Mouse (Mus musculus) hindbrain, embryonic 15.5 days (tissue): ENCODE data around the gene Uba52. TPM values are rescaled to one million over a fixed set of nuclear protein-coding genes. Genes with fewer than 3 reads are reported as not detected.
A peak's percentile ranks its signal among the peaks of the same experiment; 100 is the strongest.

Experiments used
- ATAC-seq: fragments of 200-750 bp; cut with Nextera tagmentation; 2 replicates; pipeline ENCODE4 v1.8.0; 2017; ENCODE audit warnings: low read depth, moderate number of reproducible peaks, moderate TSS enrichment; ENCODE audit not compliant: low FRiP score
- H3K27ac ChIP-seq: fragments of 300-500 bp; sonication (generic); replicated peaks from 2 replicates; pipeline ENCODE4 v1.5.1; 2015; ENCODE audit warnings: mild to moderate bottlenecking, inconsistent platforms
- H3K27me3 ChIP-seq: fragments of 300-500 bp; sonication (generic); 2 replicates; pipeline ENCODE4 v1.6.1; 2015; ENCODE audit warnings: control low read depth, inconsistent platforms
- H3K36me3 ChIP-seq: fragments of 300-500 bp; sonication (generic); 2 replicates; pipeline ENCODE4 v1.6.1; 2015; ENCODE audit warnings: control low read depth, inconsistent platforms
- H3K4me1 ChIP-seq: fragments of 300-500 bp; sonication (generic); replicated peaks from 2 replicates; pipeline ENCODE4 v1.6.1; 2015; ENCODE audit warnings: control low read depth, inconsistent platforms
- H3K4me2 ChIP-seq: fragments of 300-500 bp; sonication (generic); 2 replicates; pipeline ENCODE4 v1.6.1; 2015; ENCODE audit warnings: moderate library complexity, mild to moderate bottlenecking, inconsistent platforms
- H3K4me3 ChIP-seq: fragments of 300-500 bp; sonication (generic); 2 replicates; pipeline ENCODE4 v1.5.1; 2015; ENCODE audit warnings: mild to moderate bottlenecking, inconsistent platforms
- H3K9ac ChIP-seq: fragments of 300-500 bp; sonication (generic); 2 replicates; pipeline ENCODE4 v1.6.1; 2015; ENCODE audit warnings: inconsistent platforms
- H3K9me3 ChIP-seq: fragments of 300-500 bp; sonication (generic); 2 replicates; pipeline ENCODE4 v1.6.1; 2016; ENCODE audit warnings: control low read depth, inconsistent platforms
- WGBS: fragments of 180-500 bp; shearing (Covaris S2); methylation state at CpG from one replicate; pipeline ENCODE4 v1.1.7; 2015; 5-methylcytosine and 5-hydroxymethylcytosine counted together
- polyA plus RNA-seq: library from polyadenylated mRNA; unstranded; fragments of >200 nt; fragmentation: Nextera tagmentation; extraction: Ambion mirVana; gene quantifications from 2 replicates; pipeline ENCODE4 v1.2.1, GENCODE M21; 2015

The Uba52 gene
- polyA plus RNA-seq = 652 and 684 TPM in 2 replicates

GRCm38 (mm10) chr8:70510228-70510915 lies at the start of gene Uba52:
Uba52 (minus strand) TSS chr8:70510801.
- WGBS = under 1% methylated on average over 74 of the region's 74 CpGs
- peaks cover 34% of the 10 kb centered on the region for H3K4me1 ChIP-seq
- peak within 1 kb of the TSS; percentile 97 for H3K27ac ChIP-seq
- H3K4me3 ChIP-seq = peak within 1 kb of the TSS; percentile 89
- peaks cover 22% of the 10 kb centered on the region for H3K36me3 ChIP-seq
- no peaks in the 10 kb centered on the region for H3K9me3 ChIP-seq
- ATAC-seq = peak; percentile 90
- peak within 1 kb of the TSS; percentile 91 for H3K4me2 ChIP-seq
- H3K27me3 ChIP-seq = no peaks in the 10 kb centered on the region
- H3K9ac ChIP-seq = peak within 1 kb of the TSS; percentile 95

- H3K4me3 ChIP-seq = no peak overlapping the region
- H3K27ac ChIP-seq = no peak overlapping the region
- peaks cover 27% of the 10 kb centered on the region; the same call in 1 of the 2 replicates for H3K4me1 ChIP-seq
- no peaks in the 10 kb centered on the region for H3K27me3 ChIP-seq
- no peak overlapping the region for H3K9ac ChIP-seq
- H3K4me2 ChIP-seq = no peak overlapping the region
- no peaks in the 10 kb centered on the region for H3K36me3 ChIP-seq
- ATAC-seq = no peak
- 67% methylated on average over 2 of the region's 2 CpGs for WGBS
- H3K9me3 ChIP-seq = no peaks in the 10 kb centered on the region
These were observed 49.5 kb upstream of the Uba52 start for GRCm38 (mm10) chr8:70560096-70560495.

GRCm38 (mm10) chr8:70558983-70559382 lies 48.4 kb upstream of the Uba52 start:
- Histone ChIP-seq H3K4me1 (peaks cover 25% of the 10 kb centered on the region), H3K27me3 (no peaks in the 10 kb centered on the region), H3K36me3 (no peaks in the 10 kb centered on the region), H3K9ac (no peak overlapping the region), H3K4me2 (no peak overlapping the region), H3K9me3 (no peaks in the 10 kb centered on the region), H3K27ac (no peak overlapping the region), H3K4me3 (no peak overlapping the region)
- 80% methylated on average over 3 of the region's 3 CpGs for WGBS
- no peak for ATAC-seq

- 69% methylated on average over 4 of the region's 4 CpGs for WGBS
- no peaks in the 10 kb centered on the region for H3K27me3 ChIP-seq
- H3K4me3 ChIP-seq = no peak overlapping the region
- no peak overlapping the region for H3K9ac ChIP-seq
- ATAC-seq = no peak
- no peak overlapping the region for H3K27ac ChIP-seq
- no peaks in the 10 kb centered on the region for H3K36me3 ChIP-seq
- peaks cover 32% of the 10 kb centered on the region for H3K4me1 ChIP-seq
- H3K9me3 ChIP-seq = no peaks in the 10 kb centered on the region
- H3K4me2 ChIP-seq = no peak overlapping the region
These were observed 47.7 kb upstream of the Uba52 start for GRCm38 (mm10) chr8:70558334-70558733.

- Histone ChIP-seq H3K4me1 (peaks cover 33% of the 10 kb centered on the region), H3K9ac (no peak overlapping the region), H3K27me3 (no peaks in the 10 kb centered on the region), H3K36me3 (no peaks in the 10 kb centered on the region), H3K27ac (no peak overlapping the region), H3K4me2 (no peak overlapping the region), H3K4me3 (no peak overlapping the region), H3K9me3 (no peaks in the 10 kb centered on the region)
- ATAC-seq = no peak
- WGBS = 96% methylated on average over 4 of the region's 4 CpGs
These were observed 44.6 kb upstream of the Uba52 start for GRCm38 (mm10) chr8:70555079-70555747.

GRCm38 (mm10) chr8:70553740-70554139 lies 43.1 kb upstream of the Uba52 start:
- Histone ChIP-seq H3K4me1 (peaks cover 26% of the 10 kb centered on the region), H3K9me3 (no peaks in the 10 kb centered on the region), H3K27me3 (no peaks in the 10 kb centered on the region), H3K27ac (0 out of 2 replicates have a peak overlapping the region, but pooled peaks have one; percentile 16), H3K4me3 (no peak overlapping the region), H3K4me2 (no peak overlapping the region), H3K9ac (no peak overlapping the region), H3K36me3 (no peaks in the 10 kb centered on the region)
- no peak for ATAC-seq

GRCm38 (mm10) chr8:70552836-70553235 lies 42.2 kb upstream of the Uba52 start:
- no peaks in the 10 kb centered on the region for H3K9me3 ChIP-seq
- no peak overlapping the region for H3K27ac ChIP-seq
- WGBS = 45% methylated on average over 1 of the region's 1 CpGs
- no peaks in the 10 kb centered on the region for H3K36me3 ChIP-seq
- peaks cover 29% of the 10 kb centered on the region for H3K4me1 ChIP-seq
- no peak for ATAC-seq
- H3K4me3 ChIP-seq = no peak overlapping the region
- no peak overlapping the region for H3K4me2 ChIP-seq
- no peaks in the 10 kb centered on the region for H3K27me3 ChIP-seq
- no peak overlapping the region for H3K9ac ChIP-seq

GRCm38 (mm10) chr8:70551558-70552161 lies 41.1 kb upstream of the Uba52 start:
- Histone ChIP-seq H3K27ac (no peak overlapping the region), H3K4me3 (no peak overlapping the region), H3K9ac (no peak overlapping the region), H3K9me3 (no peaks in the 10 kb centered on the region), H3K27me3 (no peaks in the 10 kb centered on the region), H3K4me1 (peaks cover 30% of the 10 kb centered on the region), H3K36me3 (no peaks in the 10 kb centered on the region), H3K4me2 (no peak overlapping the region)
- ATAC-seq = no peak
- 72% methylated on average over 3 of the region's 3 CpGs for WGBS

GRCm38 (mm10) chr8:70549412-70550184 lies 39.0 kb upstream of the Uba52 start:
- no peaks in the 10 kb centered on the region for H3K27me3 ChIP-seq
- peaks cover 30% of the 10 kb centered on the region for H3K4me1 ChIP-seq
- no peak for ATAC-seq
- no peak overlapping the region for H3K9ac ChIP-seq
- 93% methylated on average over 10 of the region's 10 CpGs for WGBS
- H3K4me3 ChIP-seq = no peak overlapping the region
- H3K9me3 ChIP-seq = no peaks in the 10 kb centered on the region
- no peak overlapping the region for H3K27ac ChIP-seq
- H3K4me2 ChIP-seq = no peak overlapping the region
- no peaks in the 10 kb centered on the region for H3K36me3 ChIP-seq

- no peak for ATAC-seq
- WGBS = 89% methylated on average over 6 of the region's 6 CpGs
These were observed 37.2 kb upstream of the Uba52 start for GRCm38 (mm10) chr8:70547762-70548161.

GRCm38 (mm10) chr8:70546412-70546811 lies 35.8 kb upstream of the Uba52 start:
- Histone ChIP-seq H3K4me2 (no peak overlapping the region), H3K9me3 (no peaks in the 10 kb centered on the region), H3K4me1 (peaks cover 28% of the 10 kb centered on the region), H3K9ac (no peak overlapping the region), H3K27ac (no peak overlapping the region), H3K4me3 (no peak overlapping the region), H3K27me3 (no peaks in the 10 kb centered on the region), H3K36me3 (no peaks in the 10 kb centered on the region)
- no peak for ATAC-seq
- 94% methylated on average over 4 of the region's 4 CpGs for WGBS

More at GRCm38 (mm10) chr8:70547762-70548161, 37.2 kb upstream of the Uba52 start:
- H3K4me1 ChIP-seq = peaks cover 28% of the 10 kb centered on the region
- no peaks in the 10 kb centered on the region for H3K9me3 ChIP-seq
- no peaks in the 10 kb centered on the region for H3K27me3 ChIP-seq
- no peak overlapping the region for H3K4me2 ChIP-seq
- H3K36me3 ChIP-seq = no peaks in the 10 kb centered on the region
- H3K9ac ChIP-seq = no peak overlapping the region
- H3K27ac ChIP-seq = no peak overlapping the region
- H3K4me3 ChIP-seq = no peak overlapping the region
